Mouse (Mus musculus) spleen, adult 2 months (tissue): ENCODE measurements around the gene Zc3hav1l. TPM values are rescaled to one million over a fixed set of nuclear protein-coding genes. Genes with fewer than 3 reads are reported as not detected.

Experiments
- DNase-seq, 2 experiments: peaks; one replicate each; pipeline versions ENCODE4 v3.0.0 to v3.0.0-alpha.2; 2012 to 2021; ENCODE audit warnings: low spot score in 2 of 2, low read depth in 1 of 2
- H3K27ac ChIP-seq: fragments of 200-500 bp; 2 replicates; pipeline ENCODE4 v1.5.1; 2012; ENCODE audit warnings: low read length, inconsistent platforms; ENCODE audit not compliant: insufficient read depth
- H3K27me3 ChIP-seq: fragments of 200-500 bp; 2 replicates; pipeline ENCODE4 v1.6.1; 2012; ENCODE audit warnings: mild to moderate bottlenecking, moderate library complexity, low read length, inconsistent platforms; ENCODE audit not compliant: control insufficient read depth, insufficient read depth
- H3K36me3 ChIP-seq: fragments of 200-500 bp; 2 replicates; pipeline ENCODE4 v1.6.1; 2012; ENCODE audit warnings: mild to moderate bottlenecking, low read length, inconsistent platforms; ENCODE audit not compliant: control insufficient read depth, insufficient read depth
- H3K4me1 ChIP-seq: fragments of 200-500 bp; 2 replicates; pipeline ENCODE4 v1.6.1; 2011; ENCODE audit warnings: inconsistent platforms; ENCODE audit not compliant: control insufficient read depth, insufficient read depth, insufficient read length
- H3K4me3 ChIP-seq: fragments of 200-500 bp; 2 replicates; pipeline ENCODE4 v1.5.1; 2011; ENCODE audit warnings: mild to moderate bottlenecking, inconsistent platforms; ENCODE audit not compliant: insufficient read depth, insufficient read length; ENCODE audit errors: extremely low read depth
- CTCF ChIP-seq: fragments of 200-500 bp; IDR thresholded peaks from 2 replicates; pipeline ENCODE4 v1.5.1; 2011; ENCODE audit warnings: mild to moderate bottlenecking, inconsistent platforms; ENCODE audit not compliant: insufficient read depth, insufficient read length, insufficient replicate concordance; ENCODE audit errors: extremely low read depth
- POLR2A ChIP-seq: fragments of 200-500 bp; IDR thresholded peaks from 2 replicates; pipeline ENCODE4 v1.6.1; 2011; ENCODE audit warnings: low read depth, low read length, inconsistent platforms
- WGBS: fragments of 180-500 bp; shearing (Covaris S2); methylation state at CpG from one replicate; pipeline ENCODE4 v1.1.7; 2018; 5-methylcytosine and 5-hydroxymethylcytosine counted together
- polyA plus RNA-seq: library from polyadenylated mRNA; depleted of rRNA; stranded (reverse); fragments of >200 nt; gene quantifications from 2 replicates; pipeline ENCODE4 v1.2.3, GENCODE M21; 2012

Gene Zc3hav1l
- polyA plus RNA-seq, 1 experiment = 1.5 TPM

DNA sequence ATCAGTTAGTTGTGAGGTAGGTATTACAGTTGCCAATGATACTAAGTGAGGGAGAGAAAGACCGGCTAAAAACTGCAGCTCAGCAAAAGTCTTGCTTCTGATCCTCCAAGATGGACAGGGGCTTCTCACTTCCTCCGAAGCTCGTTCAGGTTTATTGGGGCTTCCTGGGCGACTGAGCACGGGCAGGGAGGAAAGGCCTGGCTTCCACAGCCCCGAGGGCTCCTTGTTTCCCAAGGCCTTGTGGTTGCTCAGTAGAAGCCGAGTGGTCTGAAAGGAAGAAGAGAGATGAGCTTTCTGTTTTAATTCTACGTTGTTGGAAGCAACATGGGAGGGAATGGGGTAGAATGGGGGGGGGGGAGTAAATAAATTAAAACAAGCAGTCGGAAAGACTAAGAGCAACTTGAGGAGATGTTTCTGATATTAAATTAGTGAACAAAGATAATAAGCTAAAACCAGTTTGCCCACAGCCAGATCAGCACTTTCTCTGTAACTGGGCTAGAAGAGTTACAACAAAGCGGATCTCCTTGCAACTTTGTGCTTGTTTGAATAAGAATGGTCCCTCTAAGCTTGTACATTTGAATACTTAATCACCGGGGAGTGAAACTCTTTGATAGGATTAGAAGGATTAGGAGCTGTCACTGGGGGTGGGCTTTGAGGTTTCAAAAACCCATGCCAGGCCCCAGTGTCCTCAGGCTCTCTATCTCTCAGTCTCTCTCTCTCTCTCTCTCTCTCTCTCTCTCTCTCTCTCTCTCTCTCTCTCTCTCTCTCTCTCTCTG is 6.0 kb downstream of the Zc3hav1l start:
- no peaks in the 10 kb centered on the region for H3K36me3 ChIP-seq
- 88% methylated on average over 11 of the region's 11 CpGs for WGBS
- no peaks in the 10 kb centered on the region for H3K27me3 ChIP-seq
- no peak overlapping the region for H3K27ac ChIP-seq
- TF ChIP-seq CTCF = no peak
- TF ChIP-seq POLR2A = no peak
- H3K4me3 ChIP-seq = no peak overlapping the region
- H3K4me1 ChIP-seq = no peaks in the 10 kb centered on the region
- no peak for DNase-seq

DNA sequence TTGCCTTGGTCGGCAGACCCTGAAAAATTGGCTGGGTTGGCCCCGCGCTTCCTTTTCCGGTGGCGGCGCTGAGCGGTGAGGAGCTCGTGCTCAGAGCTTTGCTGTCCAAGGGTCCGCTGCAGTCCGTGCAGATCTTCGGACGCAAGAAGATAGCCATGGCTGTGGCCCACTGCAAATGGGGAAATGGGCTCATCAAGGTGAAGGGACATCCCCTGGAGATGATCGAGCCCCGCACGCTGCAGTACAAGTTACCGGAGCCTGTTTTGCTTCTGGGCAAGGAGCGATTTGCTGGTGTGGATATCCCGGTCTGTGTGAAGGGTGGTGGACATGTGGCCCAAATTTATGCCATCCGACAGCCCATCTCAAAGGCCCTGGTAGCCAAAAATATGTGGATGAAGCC is 14.6 kb downstream of the Zc3hav1l start:
- no peak overlapping the region for H3K27ac ChIP-seq
- DNase-seq = no peak
- H3K36me3 ChIP-seq = no peaks in the 10 kb centered on the region
- H3K4me3 ChIP-seq = no peak overlapping the region
- no peaks in the 10 kb centered on the region for H3K27me3 ChIP-seq
- WGBS = 96% methylated on average over 19 of the region's 19 CpGs
- TF ChIP-seq POLR2A (no peak), CTCF (no peak)
- no peaks in the 10 kb centered on the region for H3K4me1 ChIP-seq

- 80% methylated on average over 7 of the region's 7 CpGs for WGBS
- Histone ChIP-seq H3K4me3 (no peak overlapping the region), H3K4me1 (no peaks in the 10 kb centered on the region), H3K36me3 (no peaks in the 10 kb centered on the region), H3K27ac (no peak overlapping the region), H3K27me3 (no peaks in the 10 kb centered on the region)
- DNase-seq = no peak
- no peak for TF ChIP-seq CTCF
- no peak for TF ChIP-seq POLR2A
Observed at GRCm38 (mm10) chr6:38264466-38264865, 34.6 kb downstream of the Zc3hav1l start.

DNA sequence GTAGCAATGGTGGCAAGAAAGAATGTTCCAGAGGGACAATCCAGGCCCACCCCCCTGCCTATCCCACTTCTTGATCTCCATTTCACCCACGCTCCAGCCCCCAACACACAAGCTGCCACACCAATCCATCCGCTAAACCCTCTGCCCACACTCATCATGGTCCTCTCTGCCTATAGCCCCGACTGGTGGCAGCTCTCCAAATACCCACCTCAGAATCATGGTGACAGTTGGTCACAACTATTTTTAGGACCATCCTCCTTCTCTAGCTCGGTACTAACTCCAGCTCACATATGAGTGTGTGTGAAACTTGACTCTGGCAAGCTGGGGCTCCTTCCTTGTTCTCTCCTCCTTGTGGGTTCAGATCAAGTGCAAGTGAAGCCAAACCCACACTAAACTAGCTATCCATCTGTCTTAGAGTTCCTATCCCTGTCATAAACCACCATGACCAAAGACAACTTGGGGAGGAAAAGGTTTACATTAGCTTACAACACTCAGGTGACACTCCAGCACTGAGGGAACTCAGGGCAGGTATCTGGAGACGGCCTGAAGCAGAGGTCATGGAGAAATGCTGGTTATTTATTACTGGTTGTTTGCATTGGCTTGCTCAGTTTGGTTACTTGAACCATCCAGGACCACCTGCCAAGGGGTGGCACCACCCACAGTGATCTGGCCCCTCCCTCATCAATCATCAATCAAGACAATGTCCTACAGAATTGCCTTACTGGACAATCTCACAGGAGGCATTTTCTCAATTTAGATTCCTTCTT is 35.5 kb downstream of the Zc3hav1l start:
- H3K27me3 ChIP-seq = no peaks in the 10 kb centered on the region
- no peak overlapping the region for H3K27ac ChIP-seq
- DNase-seq = no peak
- WGBS = 48% methylated on average over 5 of the region's 5 CpGs
- TF ChIP-seq CTCF = no peak
- TF ChIP-seq POLR2A = no peak
- H3K36me3 ChIP-seq = no peaks in the 10 kb centered on the region
- H3K4me1 ChIP-seq = no peaks in the 10 kb centered on the region
- H3K4me3 ChIP-seq = no peak overlapping the region

DNA sequence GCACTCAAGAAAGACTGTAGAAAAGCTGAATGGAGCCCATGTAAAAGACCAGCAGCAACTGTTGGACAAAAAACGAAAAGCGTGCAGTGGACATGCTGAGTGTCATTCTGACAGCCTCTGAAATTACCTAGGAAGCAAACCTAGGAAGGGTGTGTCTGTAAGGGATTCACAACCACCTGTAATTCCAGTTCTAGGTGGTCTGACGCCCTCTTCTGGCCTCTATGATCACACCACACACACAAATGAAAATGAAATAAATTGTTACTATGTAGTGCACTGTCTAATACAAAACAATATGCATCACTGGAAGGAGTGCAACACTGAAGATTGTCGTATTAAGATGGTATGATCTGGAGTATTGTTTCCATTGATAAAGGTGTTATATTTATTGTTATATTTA is 37.2 kb downstream of the Zc3hav1l start:
- no peak overlapping the region for H3K27ac ChIP-seq
- WGBS = 89% methylated on average over 4 of the region's 4 CpGs
- H3K27me3 ChIP-seq = no peaks in the 10 kb centered on the region
- H3K36me3 ChIP-seq = no peaks in the 10 kb centered on the region
- no peaks in the 10 kb centered on the region for H3K4me1 ChIP-seq
- no peak for DNase-seq
- TF ChIP-seq CTCF (no peak), POLR2A (no peak)
- H3K4me3 ChIP-seq = no peak overlapping the region

DNA sequence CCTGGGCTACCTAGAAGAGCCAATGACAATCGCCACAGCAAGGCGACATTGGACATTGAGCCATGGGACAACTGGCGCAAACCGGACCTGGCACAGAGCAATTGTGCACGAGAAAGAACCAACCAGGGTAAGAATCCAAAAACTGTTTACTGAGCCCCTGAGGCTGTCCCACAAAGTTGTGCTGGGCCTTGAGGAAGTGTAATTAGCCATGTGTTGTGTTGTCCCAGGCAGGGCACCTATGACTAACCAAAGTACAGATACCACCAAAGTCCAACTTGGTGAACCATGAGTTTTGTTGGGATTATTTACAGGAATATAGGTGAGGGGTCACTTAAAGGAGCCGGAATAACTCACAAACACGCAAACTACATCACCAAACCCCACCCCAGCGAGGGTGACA is 41.6 kb downstream of the Zc3hav1l start:
- Histone ChIP-seq H3K4me3 (no peak overlapping the region), H3K4me1 (peaks cover 6% of the 10 kb centered on the region; the same call in 1 of the 2 replicates), H3K36me3 (no peaks in the 10 kb centered on the region), H3K27me3 (peaks cover 3% of the 10 kb centered on the region; the same call in 1 of the 2 replicates), H3K27ac (no peak overlapping the region)
- TF ChIP-seq POLR2A (no peak), CTCF (no peak)
- 93% methylated on average over 8 of the region's 8 CpGs for WGBS
- DNase-seq = no peak

GRCm38 (mm10) chr6:38256793-38257192 is 42.3 kb downstream of the Zc3hav1l start:
- peaks cover 6% of the 10 kb centered on the region; the same call in 1 of the 2 replicates for H3K4me1 ChIP-seq
- H3K27me3 ChIP-seq = peaks cover 3% of the 10 kb centered on the region; the same call in 1 of the 2 replicates
- H3K36me3 ChIP-seq = no peaks in the 10 kb centered on the region
- TF ChIP-seq CTCF (no peak), POLR2A (no peak)
- WGBS = 73% methylated on average over 4 of the region's 4 CpGs
- H3K4me3 ChIP-seq = no peak overlapping the region
- no peak for DNase-seq
- no peak overlapping the region for H3K27ac ChIP-seq
